Comparison of ENCODE assay signal across 23 mouse cellular contexts in genomic region chr1:72725941-72726340, GRCm38 (mm10). TPM values are rescaled to one million over a fixed set of nuclear protein-coding genes. Genes with fewer than 3 reads are reported as not detected.
"Had no signal": no experiment of that assay in that cellular context is flagged by ENCODE, and none has a peak within 500 bp of the region (broad histone marks: within the 10 kb centered on the region; RNA-seq: fewer than 3 reads in every experiment).

No protein-coding gene starts in this region.

- H3K4me1 ChIP-seq: stomach, embryonic 15.5 days had no signal

- H3K36me3 ChIP-seq: neural tube, embryonic 15.5 days; stomach, embryonic 15.5 days had no signal

- H3K4me3 ChIP-seq: neural tube, embryonic 15.5 days; stomach, embryonic 15.5 days had no signal

- H3K27me3 ChIP-seq: neural tube, embryonic 15.5 days; stomach, embryonic 15.5 days had no signal

- H3K9me3 ChIP-seq: neural tube, embryonic 15.5 days; stomach, embryonic 15.5 days had no signal

- DNase-seq: retina, postnatal 1 day; right cerebral cortex, adult 18-20 months; right cerebral cortex, postnatal 14 days; right cerebral cortex, postnatal 25 days; right cerebral cortex, postnatal 4 days; spleen, adult 18-20 months; thymus, adult 18-20 months; thymus, adult 2 months; thymus, postnatal 14 days; thymus, postnatal 25 days; thymus, postnatal 36 days; thymus, postnatal 4 days had no signal

- H3K9ac ChIP-seq: neural tube, embryonic 15.5 days; stomach, embryonic 15.5 days had no signal

- H3K27ac ChIP-seq: neural tube, embryonic 15.5 days; stomach, embryonic 15.5 days; stomach, postnatal 0 days had no signal

- H3K4me2 ChIP-seq: neural tube, embryonic 15.5 days; stomach, embryonic 15.5 days had no signal

RNA-seq across cellular contexts. Expression of gene Ankar, which starts 25.6 kb away (rescaled TPM):
- total RNA-seq: neutrophil, adult 5-6 weeks had no signal
- polyA plus RNA-seq: neural tube, embryonic 14.5 days; neural tube, embryonic 15.5 days; small intestine, adult 2 months; spleen, adult 2 months; stomach, embryonic 14.5 days; stomach, embryonic 15.5 days; stomach, embryonic 16.5 days; stomach, postnatal 0 days; thymus, adult 2 months; thymus, postnatal 0 days; urinary bladder, adult 2 months had no signal
